Mouse (Mus musculus) liver, adult 2 months (tissue): Measurements from ENCODE around the gene Sart3.

Source experiments
- CTCF ChIP-seq: fragments of 200-500 bp; IDR thresholded peaks from 2 replicates; pipeline ENCODE4 v1.5.1; 2011; ENCODE audit warnings: low read depth, low read length, control low read depth
- POLR2A ChIP-seq: fragments of 200-500 bp; IDR thresholded peaks from 2 replicates; pipeline ENCODE4 v1.6.1; 2011; ENCODE audit warnings: low read length, control low read depth; ENCODE audit not compliant: insufficient read depth; ENCODE audit errors: extremely low read depth

GRCm38 (mm10) chr5:113755347-113756030 is 16.8 kb downstream of the Sart3 start:
- no peak for TF ChIP-seq POLR2A
- TF ChIP-seq CTCF: no peak
